Mouse (Mus musculus): ENCODE results near the gene Aoah. TPM values are rescaled to one million over a fixed set of nuclear protein-coding genes. Genes with fewer than 3 reads are reported as not detected.

The Aoah gene
- not detected for polyA plus RNA-seq (2021)

GRCm38 (mm10) chr13:20793901-20794300 lies at the start of gene Aoah:
Gene Aoah (plus strand): TSS chr13:20794113.
- in situ Hi-C loops (cut with MboI; ENCODE audit: low pct_unique_long_range_greater_than_20kb), result no loop called here
- H3K27me3 ChIP-seq, result no peaks in the 10 kb centered on the region
- ATAC-seq (no peak), DNase-seq (ENCODE audit: low read depth, low spot score) (no peak)
- POLR2A ChIA-PET, result no interaction called here
- CTCF ChIA-PET, result interaction anchor here (0.9 kb wide), 1 partner anchor 9 kb away, joined by 3 read pairs; no protein-coding TSS in a partner anchor
- no peak for TF ChIP-seq CTCF (IDR thresholded peaks at IDR 0.05)

- ATAC-seq (no peak), DNase-seq (ENCODE audit: low read depth, low spot score) (no peak)
- no peaks in the 10 kb centered on the region for H3K27me3 ChIP-seq
- POLR2A ChIA-PET, result no interaction called here
- in situ Hi-C loops (cut with MboI; ENCODE audit: low pct_unique_long_range_greater_than_20kb), result no loop called here
- CTCF ChIA-PET, result no interaction called here
- no peak for TF ChIP-seq CTCF (IDR thresholded peaks at IDR 0.05)
These were observed 39.1 kb upstream of the Aoah start for GRCm38 (mm10) chr13:20754843-20755242.

GRCm38 (mm10) chr13:20783648-20784047 lies 10.3 kb upstream of the Aoah start:
- no peaks in the 10 kb centered on the region for H3K27me3 ChIP-seq
- no peak for TF ChIP-seq CTCF (IDR thresholded peaks at IDR 0.05)
- ATAC-seq (no peak), DNase-seq (ENCODE audit: low read depth, low spot score) (no peak)
- POLR2A ChIA-PET, result no interaction called here
- CTCF ChIA-PET, result no interaction called here
- in situ Hi-C loops (cut with MboI; ENCODE audit: low pct_unique_long_range_greater_than_20kb), result no loop called here

GRCm38 (mm10) chr13:20784060-20784459 lies 9.9 kb upstream of the Aoah start:
- ATAC-seq, result no peak
- POLR2A ChIA-PET, result no interaction called here
- TF ChIP-seq CTCF (IDR thresholded peaks at IDR 0.05), result no peak
- no peak for DNase-seq (ENCODE audit: low read depth, low spot score)
- in situ Hi-C loops (cut with MboI; ENCODE audit: low pct_unique_long_range_greater_than_20kb), result no loop called here
- CTCF ChIA-PET, result no interaction called here
- no peaks in the 10 kb centered on the region for H3K27me3 ChIP-seq

GRCm38 (mm10) chr13:20785960-20786359 lies 8.0 kb upstream of the Aoah start:
- in situ Hi-C loops (cut with MboI; ENCODE audit: low pct_unique_long_range_greater_than_20kb), result no loop called here
- CTCF ChIA-PET, result no interaction called here
- ATAC-seq (no peak), DNase-seq (ENCODE audit: low read depth, low spot score) (no peak)
- POLR2A ChIA-PET, result no interaction called here
- H3K27me3 ChIP-seq, result no peaks in the 10 kb centered on the region
- TF ChIP-seq CTCF (IDR thresholded peaks at IDR 0.05), result no peak

DNA sequence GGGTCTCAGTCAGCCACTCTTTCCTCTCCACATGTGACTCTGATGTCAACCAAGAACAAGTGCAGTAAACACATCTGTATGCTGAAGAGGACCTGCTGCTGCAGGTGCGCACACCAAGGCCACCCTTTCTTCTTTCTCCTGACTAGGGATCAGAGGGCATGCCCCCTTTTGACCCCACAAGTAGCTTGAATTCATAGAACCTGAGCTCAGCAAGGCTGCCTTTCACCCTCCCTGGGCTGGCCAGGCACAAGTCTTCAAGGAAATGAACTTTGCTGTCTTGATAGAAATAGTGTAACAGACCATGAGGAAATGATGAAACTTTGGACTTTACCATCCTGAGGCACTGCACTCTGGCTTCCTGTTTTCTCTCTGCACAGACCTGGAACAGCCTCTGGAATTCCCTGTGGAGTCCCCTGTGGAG lies 7.1 kb upstream of the Aoah start:
- in situ Hi-C loops (cut with MboI; ENCODE audit: low pct_unique_long_range_greater_than_20kb), result no loop called here
- no peaks in the 10 kb centered on the region for H3K27me3 ChIP-seq
- TF ChIP-seq CTCF (IDR thresholded peaks at IDR 0.05), result no peak
- ATAC-seq (no peak), DNase-seq (ENCODE audit: low read depth, low spot score) (no peak)
- CTCF ChIA-PET, result no interaction called here
- POLR2A ChIA-PET, result no interaction called here

DNA sequence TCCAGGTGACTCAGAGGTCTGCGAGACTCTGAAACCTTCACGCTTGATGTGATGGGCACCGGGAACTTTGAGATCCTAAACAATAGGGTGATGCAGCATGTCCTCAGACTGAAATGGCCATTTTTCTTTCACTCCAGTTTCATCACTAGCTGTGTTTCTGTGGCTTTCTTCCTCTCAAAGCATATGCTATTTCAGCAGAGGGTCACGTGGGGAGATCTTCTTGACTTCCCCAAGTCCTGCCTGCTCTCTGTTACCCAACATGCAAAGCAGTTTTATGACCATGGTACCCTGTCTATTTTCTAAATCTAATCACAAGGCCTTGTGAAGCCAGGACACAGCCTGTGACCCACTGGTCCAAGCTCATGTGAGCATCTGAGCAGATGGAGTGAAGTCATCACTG lies 6.0 kb upstream of the Aoah start:
- TF ChIP-seq CTCF (IDR thresholded peaks at IDR 0.05), result no peak
- in situ Hi-C loops (cut with MboI; ENCODE audit: low pct_unique_long_range_greater_than_20kb), result no loop called here
- CTCF ChIA-PET, result no interaction called here
- no peak for ATAC-seq
- no peak for DNase-seq (ENCODE audit: low read depth, low spot score)
- POLR2A ChIA-PET, result no interaction called here
- H3K27me3 ChIP-seq, result no peaks in the 10 kb centered on the region

DNA sequence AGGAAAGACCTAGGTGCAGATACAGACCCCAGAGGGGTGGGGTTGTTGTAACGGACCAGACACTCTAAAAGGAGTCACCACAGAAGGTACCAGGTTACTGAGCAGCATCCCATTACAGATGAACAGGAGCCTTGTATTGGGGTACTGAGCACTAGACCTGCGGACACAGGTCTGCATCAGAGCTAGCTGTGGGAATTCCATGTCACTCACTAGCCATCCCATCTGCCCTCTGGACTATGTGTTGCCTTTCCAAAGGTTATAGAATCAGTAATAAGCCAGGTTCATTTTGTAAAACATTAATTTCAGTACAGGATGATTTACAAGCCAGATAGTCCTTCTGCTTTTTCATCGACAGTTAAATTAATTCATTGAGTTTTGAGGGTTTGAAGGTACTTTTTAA lies 2.7 kb downstream of the Aoah start:
- ChIA-PET POLR2A (no interaction called here), CTCF (no interaction called here)
- DNase-seq (ENCODE audit: low read depth, low spot score) (no peak), ATAC-seq (no peak)
- in situ Hi-C loops (cut with MboI; ENCODE audit: low pct_unique_long_range_greater_than_20kb), result no loop called here
- no peaks in the 10 kb centered on the region for H3K27me3 ChIP-seq
- TF ChIP-seq CTCF (IDR thresholded peaks at IDR 0.05), result no peak

DNA sequence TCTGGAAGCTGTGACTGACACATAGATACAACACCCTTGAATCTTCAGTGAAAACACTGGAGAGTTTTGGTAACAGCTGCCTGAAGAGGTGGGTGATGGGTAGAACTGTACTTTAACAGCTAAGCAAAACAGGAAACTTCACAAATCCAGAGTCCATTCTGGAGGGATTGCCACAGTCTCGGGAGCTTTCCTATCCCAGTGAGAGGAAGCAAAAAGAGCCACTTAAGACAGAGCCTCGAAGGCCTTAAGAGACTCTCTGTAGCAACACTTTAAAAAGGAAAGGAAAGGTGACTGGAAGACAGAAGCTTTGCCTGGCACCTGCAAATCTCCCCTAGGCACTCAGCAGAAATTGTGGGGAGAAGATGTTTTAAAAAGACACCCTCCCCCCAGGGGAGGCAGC lies 4.6 kb downstream of the Aoah start:
- ATAC-seq, result no peak
- in situ Hi-C loops (cut with MboI; ENCODE audit: low pct_unique_long_range_greater_than_20kb), result no loop called here
- ChIA-PET CTCF (no interaction called here), POLR2A (no interaction called here)
- DNase-seq (ENCODE audit: low read depth, low spot score), result no peak
- TF ChIP-seq CTCF (IDR thresholded peaks at IDR 0.05), result no peak
- H3K27me3 ChIP-seq, result no peaks in the 10 kb centered on the region

DNA sequence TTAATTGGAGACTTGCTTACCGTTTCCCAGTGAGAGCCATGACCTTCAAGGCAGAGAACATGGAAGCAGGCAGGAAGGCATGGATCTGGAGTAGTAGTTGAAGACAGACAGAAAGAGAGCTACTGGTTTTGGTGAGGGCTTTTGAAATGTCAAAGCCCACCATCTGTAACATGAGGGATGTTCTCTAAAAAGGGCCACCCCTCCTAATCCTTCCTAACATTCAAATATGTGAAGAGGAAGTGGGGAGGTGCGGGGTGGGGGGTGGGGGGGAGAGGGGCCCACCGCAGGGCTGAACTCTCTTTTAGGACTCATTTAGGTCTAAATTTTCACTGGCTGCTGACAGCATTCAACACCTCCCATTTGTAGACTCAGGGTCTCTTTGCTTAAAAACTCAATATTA lies 5.9 kb downstream of the Aoah start:
- in situ Hi-C loops (cut with MboI; ENCODE audit: low pct_unique_long_range_greater_than_20kb), result no loop called here
- no peak for TF ChIP-seq CTCF (IDR thresholded peaks at IDR 0.05)
- no peak for DNase-seq (ENCODE audit: low read depth, low spot score)
- POLR2A ChIA-PET, result no interaction called here
- ATAC-seq, result no peak
- no peaks in the 10 kb centered on the region for H3K27me3 ChIP-seq
- CTCF ChIA-PET, result interaction anchor here (0.6 kb wide), 1 partner anchor 39 kb away, joined by 3 read pairs; no protein-coding TSS in a partner anchor

GRCm38 (mm10) chr13:20800569-20800968 lies 6.7 kb downstream of the Aoah start:
- no peaks in the 10 kb centered on the region for H3K27me3 ChIP-seq
- ChIA-PET CTCF (no interaction called here), POLR2A (no interaction called here)
- in situ Hi-C loops (cut with MboI; ENCODE audit: low pct_unique_long_range_greater_than_20kb), result no loop called here
- no peak for ATAC-seq
- TF ChIP-seq CTCF (IDR thresholded peaks at IDR 0.05), result no peak
- DNase-seq (ENCODE audit: low read depth, low spot score), result no peak

DNA sequence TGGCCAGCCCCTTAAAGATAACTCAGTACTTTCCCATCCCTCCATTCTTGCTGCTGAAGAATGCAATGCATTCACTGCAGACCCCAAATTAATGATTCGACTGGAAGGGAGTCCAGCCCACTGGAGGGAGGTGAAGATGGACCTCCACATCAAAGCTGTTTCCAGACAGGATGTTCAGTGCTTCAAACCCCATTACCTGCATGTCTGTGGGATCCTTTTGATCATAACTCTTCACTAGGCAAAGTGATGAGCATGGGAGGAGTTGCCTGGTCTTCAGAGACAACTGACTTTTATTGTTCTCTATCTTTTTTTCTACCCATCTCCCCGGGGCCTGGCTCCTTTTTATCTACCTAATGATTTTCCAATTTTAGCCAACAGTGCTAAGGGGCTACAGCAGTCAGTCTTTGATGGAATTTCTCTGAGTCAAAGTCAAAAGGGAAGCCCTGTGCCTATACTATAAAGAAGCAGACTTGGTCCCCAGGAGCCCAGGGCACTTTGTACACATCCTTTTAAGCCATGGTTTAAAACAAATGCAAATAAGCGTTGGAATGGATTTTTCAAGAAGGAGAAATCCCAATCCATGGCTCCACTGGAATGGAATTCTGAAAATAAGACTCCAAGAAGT lies 18.0 kb downstream of the Aoah start:
- no peaks in the 10 kb centered on the region for H3K27me3 ChIP-seq
- ATAC-seq, result no peak
- ChIA-PET CTCF (no interaction called here), POLR2A (no interaction called here)
- in situ Hi-C loops (cut with MboI; ENCODE audit: low pct_unique_long_range_greater_than_20kb), result no loop called here
- TF ChIP-seq CTCF (IDR thresholded peaks at IDR 0.05), result no peak
- no peak for DNase-seq (ENCODE audit: low read depth, low spot score)
